Mouse (Mus musculus) spleen, adult 2 months (tissue): ENCODE results near the gene Olfr543.

Source experiments
- CTCF ChIP-seq: fragments of 200-500 bp; IDR thresholded peaks from 2 replicates; pipeline ENCODE4 v1.5.1; 2011; ENCODE audit warnings: mild to moderate bottlenecking, inconsistent platforms; ENCODE audit not compliant: insufficient read depth, insufficient read length, insufficient replicate concordance; ENCODE audit errors: extremely low read depth
- POLR2A ChIP-seq: fragments of 200-500 bp; IDR thresholded peaks from 2 replicates; pipeline ENCODE4 v1.6.1; 2011; ENCODE audit warnings: low read depth, low read length, inconsistent platforms

DNA sequence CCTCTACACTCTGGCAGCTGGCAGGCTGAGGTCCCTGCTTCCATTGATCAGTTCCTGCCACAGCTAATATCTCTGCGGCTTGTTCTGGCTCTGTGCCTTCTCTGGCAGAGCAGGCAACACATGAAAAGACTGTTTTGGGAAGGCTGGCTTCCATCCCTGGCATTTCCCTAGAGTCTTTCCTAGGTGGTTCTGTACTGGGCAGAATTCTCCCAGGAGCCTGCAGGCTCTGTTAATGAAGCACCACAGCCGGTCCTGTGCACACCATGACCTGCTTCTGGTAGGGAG is 35.5 kb upstream of the Olfr543 start:
- TF ChIP-seq POLR2A, result no peak
- no peak for TF ChIP-seq CTCF
